Mouse (Mus musculus) limb, embryonic 10.5 days (tissue): ENCODE data around the gene Cib1. TPM values are rescaled to one million over a fixed set of nuclear protein-coding genes. Genes with fewer than 3 reads are reported as not detected.

Experiments used
- DNase-seq: peaks from one replicate; pipeline ENCODE4 v3.0.0-alpha.2; 2017; ENCODE audit warnings: low spot score
- H3K27ac ChIP-seq: fragments of 300-500 bp; sonication (generic); 2 replicates; pipeline ENCODE4 v1.5.1; 2016; ENCODE audit warnings: mild to moderate bottlenecking
- H3K27me3 ChIP-seq: fragments of 300-500 bp; sonication (generic); 2 replicates; pipeline ENCODE4 v1.6.1; 2016; ENCODE audit warnings: low read depth, mild to moderate bottlenecking; ENCODE audit not compliant: poor library complexity, severe bottlenecking
- H3K36me3 ChIP-seq: fragments of 300-500 bp; sonication (generic); 2 replicates; pipeline ENCODE4 v1.6.1; 2016; ENCODE audit warnings: mild to moderate bottlenecking, moderate library complexity
- H3K4me1 ChIP-seq: fragments of 300-500 bp; sonication (generic); 2 replicates; pipeline ENCODE4 v1.6.1; 2016
- H3K4me3 ChIP-seq: fragments of 300-500 bp; sonication (generic); 2 replicates; pipeline ENCODE4 v1.5.1; 2016; ENCODE audit warnings: mild to moderate bottlenecking, moderate library complexity
- H3K9me3 ChIP-seq: fragments of 300-500 bp; sonication (generic); replicated peaks from 2 replicates; pipeline ENCODE4 v1.6.1; 2016; ENCODE audit warnings: mild to moderate bottlenecking
- WGBS: fragments of 180-500 bp; shearing (Covaris S2); methylation state at CpG from one replicate; pipeline ENCODE4 v1.1.7; 2016; 5-methylcytosine and 5-hydroxymethylcytosine counted together
- polyA plus RNA-seq: library from polyadenylated mRNA; unstranded; fragments of >200 nt; fragmentation: Nextera tagmentation; extraction: Ambion mirVana; gene quantifications from 2 replicates; pipeline ENCODE4 v1.2.1, GENCODE M21; 2016

Cib1 gene
- polyA plus RNA-seq, 1 experiment from 2014 or later: 68.6 TPM

DNA sequence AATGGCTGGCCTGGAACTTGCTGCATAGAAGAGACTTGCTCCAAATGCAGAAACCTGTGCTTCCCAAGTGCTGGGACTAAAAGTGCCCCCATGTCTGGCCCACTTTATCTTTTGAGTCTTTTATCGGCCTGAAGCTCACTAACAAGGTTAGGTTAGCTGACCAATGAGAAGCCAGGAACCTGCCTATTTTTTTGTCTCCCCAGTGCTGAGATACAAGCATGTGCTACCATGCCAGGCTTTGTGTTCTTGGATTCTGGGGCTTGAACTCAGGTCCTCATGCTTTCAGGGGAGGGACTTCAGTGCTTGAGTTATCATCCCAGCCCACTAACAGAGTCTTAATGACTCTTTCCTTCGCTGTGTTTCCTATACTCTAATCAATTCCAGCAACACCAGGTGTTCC, 25.1 kb upstream of the Cib1 start:
- Histone ChIP-seq H3K27me3 (0 out of 2 replicates have a peak, but pooled peaks cover 3% of the 10 kb centered on the region), H3K36me3 (no peaks in the 10 kb centered on the region), H3K9me3 (no peaks in the 10 kb centered on the region), H3K27ac (no peak overlapping the region), H3K4me1 (peaks cover 18% of the 10 kb centered on the region), H3K4me3 (no peak overlapping the region)
- WGBS: 55% methylated on average over 2 of the region's 2 CpGs
- no peak for DNase-seq

DNA sequence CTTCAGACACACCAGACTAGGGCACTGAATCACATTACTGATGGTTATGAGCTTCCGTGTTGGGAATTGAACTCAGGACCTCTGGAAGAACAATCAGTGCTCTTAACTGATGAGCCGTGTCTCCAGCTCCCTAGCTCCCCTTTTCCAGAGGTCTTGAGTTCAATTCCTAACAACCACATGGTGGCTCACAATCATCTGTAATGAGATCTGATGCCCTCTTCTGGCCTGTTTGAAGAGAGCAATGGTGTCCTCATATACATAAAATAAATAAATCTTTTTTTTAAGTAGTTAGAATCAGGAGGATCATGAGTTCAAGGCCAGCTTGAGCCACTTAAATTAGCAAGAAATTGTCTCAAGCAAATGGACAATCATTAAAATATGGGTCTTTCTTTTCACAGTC, 23.4 kb upstream of the Cib1 start:
- Histone ChIP-seq H3K27ac (no peak overlapping the region), H3K4me3 (no peak overlapping the region), H3K9me3 (no peaks in the 10 kb centered on the region), H3K27me3 (0 out of 2 replicates have a peak, but pooled peaks cover 3% of the 10 kb centered on the region), H3K4me1 (peaks cover 9% of the 10 kb centered on the region), H3K36me3 (no peaks in the 10 kb centered on the region)
- DNase-seq: no peak
- 82% methylated on average over 2 of the region's 2 CpGs for WGBS

DNA sequence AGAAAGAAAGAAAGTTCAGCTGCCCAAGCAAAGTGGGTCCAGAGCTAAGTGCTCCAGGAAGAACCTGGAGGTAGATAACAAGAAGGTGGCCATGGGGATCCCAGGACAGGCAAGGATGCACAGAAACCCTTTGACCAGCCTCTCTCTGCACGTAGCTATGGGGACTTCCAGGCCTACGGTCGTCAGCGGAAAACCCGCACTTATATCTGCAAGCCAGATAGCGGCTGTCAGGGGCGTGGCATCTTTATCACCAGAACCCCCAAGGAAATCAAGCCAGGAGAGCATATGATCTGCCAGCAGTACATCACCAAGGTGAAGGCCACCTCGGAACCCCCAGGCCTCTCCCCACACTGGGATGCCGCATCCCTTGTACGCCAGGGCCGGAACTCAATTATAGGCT, 20.3 kb upstream of the Cib1 start:
- 88% methylated on average over 11 of the region's 11 CpGs for WGBS
- H3K9me3 ChIP-seq: no peaks in the 10 kb centered on the region

DNA sequence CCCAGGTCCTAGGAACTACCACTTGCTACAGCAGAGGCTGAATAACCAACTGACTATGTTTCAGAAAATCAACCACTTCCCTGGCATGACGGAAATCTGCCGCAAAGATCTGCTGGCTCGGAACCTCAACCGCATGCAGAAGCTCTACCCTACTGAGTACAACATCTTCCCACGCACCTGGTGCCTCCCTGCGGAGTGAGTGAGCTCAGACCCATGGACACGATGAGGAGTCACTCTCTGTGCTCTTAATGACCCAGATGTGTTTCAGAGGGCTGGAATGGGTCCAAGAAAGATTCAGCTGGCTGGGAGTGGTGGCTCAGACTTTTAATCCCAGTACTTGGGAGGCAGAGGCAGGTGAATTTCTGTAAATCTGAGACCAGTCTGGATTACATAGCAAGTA, 19.8 kb upstream of the Cib1 start:
- 81% methylated on average over 7 of the region's 7 CpGs for WGBS
- no peak for DNase-seq
- H3K27ac ChIP-seq: no peak overlapping the region
- H3K27me3 ChIP-seq: 0 out of 2 replicates have a peak, but pooled peaks cover 3% of the 10 kb centered on the region
- H3K36me3 ChIP-seq: no peaks in the 10 kb centered on the region
- no peaks in the 10 kb centered on the region for H3K9me3 ChIP-seq
- H3K4me1 ChIP-seq: 0 out of 2 replicates have a peak, but pooled peaks cover 2% of the 10 kb centered on the region
- H3K4me3 ChIP-seq: no peak overlapping the region

More for the DNA sequence above, 20.3 kb upstream of the Cib1 start:
- Histone ChIP-seq H3K4me1 (0 out of 2 replicates have a peak, but pooled peaks cover 2% of the 10 kb centered on the region), H3K27me3 (0 out of 2 replicates have a peak, but pooled peaks cover 3% of the 10 kb centered on the region), H3K4me3 (no peak overlapping the region), H3K36me3 (no peaks in the 10 kb centered on the region), H3K27ac (no peak overlapping the region)
- no peak for DNase-seq

DNA sequence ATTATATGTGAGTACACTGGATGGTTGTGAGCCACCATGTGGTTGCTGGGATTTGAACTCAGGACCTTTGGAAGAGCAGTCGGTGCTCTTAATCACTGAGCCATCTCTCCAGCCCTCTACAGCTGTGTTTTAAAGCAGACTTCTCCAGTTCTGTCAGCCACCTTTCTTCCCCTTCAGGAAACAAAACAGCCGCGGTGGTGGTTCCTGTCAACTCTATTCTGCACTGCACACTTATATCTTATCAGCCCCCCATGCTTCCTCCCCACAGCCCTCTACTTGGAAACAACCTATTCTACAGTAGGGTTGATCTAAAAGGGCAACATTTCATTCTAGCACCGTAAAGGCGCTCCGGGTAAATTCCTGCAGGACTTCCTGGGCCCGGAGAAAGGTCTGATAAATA, 14.2 kb upstream of the Cib1 start:
- H3K9me3 ChIP-seq: no peaks in the 10 kb centered on the region
- no peak for DNase-seq
- peak overlapping the region; percentile 57 for H3K4me3 ChIP-seq
- 64% methylated on average over 7 of the region's 7 CpGs for WGBS
- no peaks in the 10 kb centered on the region for H3K27me3 ChIP-seq
- peak overlapping the region; percentile 86 for H3K27ac ChIP-seq
- H3K36me3 ChIP-seq: peaks cover 1% of the 10 kb centered on the region; the same call in 1 of the 2 replicates
- H3K4me1 ChIP-seq: 0 out of 2 replicates have a peak, but pooled peaks cover 2% of the 10 kb centered on the region

DNA sequence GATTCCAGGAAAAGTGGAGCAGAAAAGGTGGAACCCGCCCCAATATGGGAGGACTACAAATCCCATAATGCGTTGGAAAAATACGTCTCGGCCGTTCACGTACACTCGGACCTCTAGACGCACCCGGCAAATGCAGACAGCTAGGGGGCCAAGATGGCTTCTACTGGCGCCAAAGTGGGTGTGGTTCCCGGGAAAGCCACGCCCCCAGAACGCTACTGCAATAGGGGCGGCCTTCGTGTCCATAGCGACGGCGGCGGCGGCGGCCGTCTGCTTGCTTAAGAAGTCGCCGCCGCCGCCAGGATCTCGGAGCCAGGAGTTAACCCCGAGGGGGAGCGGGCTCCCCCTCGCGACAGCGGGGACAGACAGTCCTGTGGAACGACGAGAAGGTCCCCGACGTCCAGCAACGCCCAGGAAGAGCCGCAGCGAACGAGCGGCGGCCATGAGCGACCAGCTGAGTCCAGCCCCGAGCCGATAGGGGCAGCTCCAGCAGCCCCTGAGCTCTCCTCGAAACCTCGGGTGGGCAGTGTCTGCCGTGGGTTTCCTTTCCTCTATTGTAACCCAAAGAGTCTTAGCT, 13.6 kb upstream of the Cib1 start, which contains the start of gene Ttll13:
Gene Ttll13 (plus strand): TSS at position 229 of the 574 bp plus-strand sequence.
- WGBS: under 1% methylated on average over 48 of the region's 48 CpGs
- peak; percentile 96 for DNase-seq
- peak within 1 kb of the TSS; percentile 57 for H3K4me3 ChIP-seq
- peak within 1 kb of the TSS; percentile 86 for H3K27ac ChIP-seq
- no peaks in the 10 kb centered on the region for H3K27me3 ChIP-seq
- H3K4me1 ChIP-seq: 0 out of 2 replicates have a peak, but pooled peaks cover 2% of the 10 kb centered on the region
- peaks cover 5% of the 10 kb centered on the region; the same call in 1 of the 2 replicates for H3K36me3 ChIP-seq
- H3K9me3 ChIP-seq: no peaks in the 10 kb centered on the region

DNA sequence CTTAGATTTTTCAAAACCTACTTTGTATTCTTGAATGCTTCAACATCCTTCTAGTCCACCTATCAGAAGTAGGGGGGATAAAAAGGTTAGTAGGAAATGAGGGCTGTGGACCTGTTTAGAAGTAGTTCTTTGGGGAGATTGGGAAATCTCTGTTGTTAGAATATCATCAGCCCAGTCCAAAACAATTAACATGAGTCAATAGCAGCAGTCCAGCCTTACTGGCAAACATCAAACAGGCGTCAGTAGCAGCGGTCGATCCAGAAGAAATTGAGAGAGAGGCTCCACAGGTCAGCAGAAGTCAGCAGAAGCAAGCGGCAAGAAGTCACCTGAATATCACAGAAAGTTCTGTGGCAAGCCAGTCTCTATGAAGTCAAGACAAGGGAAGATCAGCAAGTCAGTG, 12.2 kb upstream of the Cib1 start:
- DNase-seq: no peak
- Histone ChIP-seq H3K4me1 (no peaks in the 10 kb centered on the region), H3K36me3 (peaks cover 18% of the 10 kb centered on the region), H3K9me3 (no peaks in the 10 kb centered on the region), H3K27me3 (no peaks in the 10 kb centered on the region), H3K27ac (no peak overlapping the region), H3K4me3 (no peak overlapping the region)
- WGBS: 90% methylated on average over 4 of the region's 4 CpGs

DNA sequence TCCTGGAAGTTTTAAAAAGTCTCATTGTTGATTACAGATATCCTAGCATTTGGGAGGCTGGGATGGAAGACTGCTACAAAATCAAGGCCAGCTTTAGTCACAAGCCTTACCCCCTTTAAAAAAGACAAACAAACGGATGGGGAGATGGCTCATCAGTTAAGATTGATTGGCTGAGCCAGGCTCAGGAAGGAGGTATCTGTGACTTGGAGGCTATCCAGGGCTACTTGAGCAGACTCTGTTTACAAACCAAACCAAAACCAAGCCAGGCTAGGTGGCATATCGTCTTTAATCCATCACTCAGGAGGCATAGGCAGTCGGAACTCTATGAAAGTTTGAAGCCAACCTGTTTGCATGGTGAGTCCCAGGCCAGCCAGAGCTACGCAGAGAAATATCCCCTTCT, 9.0 kb upstream of the Cib1 start:
- no peaks in the 10 kb centered on the region for H3K27me3 ChIP-seq
- H3K4me1 ChIP-seq: no peaks in the 10 kb centered on the region
- H3K27ac ChIP-seq: no peak overlapping the region
- peaks cover 38% of the 10 kb centered on the region for H3K36me3 ChIP-seq
- H3K4me3 ChIP-seq: no peak overlapping the region
- no peaks in the 10 kb centered on the region for H3K9me3 ChIP-seq
- 81% methylated on average over 4 of the region's 4 CpGs for WGBS
- no peak for DNase-seq

DNA sequence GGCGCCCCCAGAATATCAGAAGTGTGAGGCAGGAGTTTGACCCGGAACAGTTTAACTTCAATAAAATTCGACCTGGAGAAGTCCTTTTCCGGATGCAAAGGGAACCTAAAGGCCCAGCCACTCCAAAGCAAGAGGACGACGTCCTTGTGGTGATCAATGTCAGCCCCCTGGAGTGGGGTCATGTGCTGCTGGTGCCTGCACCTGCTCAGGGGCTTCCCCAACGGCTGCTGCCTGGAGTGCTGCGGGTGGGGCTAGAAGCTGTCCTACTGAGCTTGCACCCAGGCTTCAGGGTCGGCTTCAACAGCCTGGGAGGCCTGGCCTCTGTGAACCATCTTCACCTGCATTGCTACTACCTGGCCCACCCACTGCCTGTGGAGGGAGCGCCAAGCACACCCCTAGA, 5.9 kb upstream of the Cib1 start:
- H3K4me1 ChIP-seq: peaks cover 5% of the 10 kb centered on the region
- peaks cover 38% of the 10 kb centered on the region for H3K36me3 ChIP-seq
- no peak overlapping the region for H3K27ac ChIP-seq
- DNase-seq: no peak
- H3K4me3 ChIP-seq: no peak overlapping the region
- 93% methylated on average over 10 of the region's 10 CpGs for WGBS
- no peaks in the 10 kb centered on the region for H3K9me3 ChIP-seq
- no peaks in the 10 kb centered on the region for H3K27me3 ChIP-seq

DNA sequence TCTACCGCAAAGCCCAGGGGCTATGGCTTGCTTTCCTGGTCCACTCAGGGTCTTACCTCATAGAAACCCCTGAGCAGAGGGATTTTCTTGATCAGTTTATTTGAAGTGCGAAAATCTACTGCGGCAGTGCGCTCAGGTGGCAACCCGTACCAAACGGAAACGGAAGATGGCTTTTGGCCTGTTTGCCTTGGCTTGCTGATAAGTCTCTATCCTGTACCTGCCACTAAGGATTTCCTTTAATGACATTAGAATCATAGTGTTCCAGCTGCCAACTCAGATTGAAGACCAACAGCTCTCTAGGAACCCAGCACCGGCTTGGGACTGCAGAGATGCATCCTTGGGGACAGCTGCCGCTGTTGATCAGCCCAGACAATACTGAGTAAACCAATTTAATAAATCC, 1.2 kb upstream of the Cib1 start:
- 82% methylated on average over 9 of the region's 9 CpGs for WGBS
- DNase-seq: no peak
- no peak overlapping the region for H3K27ac ChIP-seq
- peak overlapping the region; percentile 70; the same call in 1 of the 2 replicates for H3K4me3 ChIP-seq
- peaks cover 16% of the 10 kb centered on the region; the same call in 1 of the 2 replicates for H3K27me3 ChIP-seq
- H3K4me1 ChIP-seq: peaks cover 20% of the 10 kb centered on the region
- H3K9me3 ChIP-seq: no peaks in the 10 kb centered on the region
- H3K36me3 ChIP-seq: peaks cover 10% of the 10 kb centered on the region

DNA sequence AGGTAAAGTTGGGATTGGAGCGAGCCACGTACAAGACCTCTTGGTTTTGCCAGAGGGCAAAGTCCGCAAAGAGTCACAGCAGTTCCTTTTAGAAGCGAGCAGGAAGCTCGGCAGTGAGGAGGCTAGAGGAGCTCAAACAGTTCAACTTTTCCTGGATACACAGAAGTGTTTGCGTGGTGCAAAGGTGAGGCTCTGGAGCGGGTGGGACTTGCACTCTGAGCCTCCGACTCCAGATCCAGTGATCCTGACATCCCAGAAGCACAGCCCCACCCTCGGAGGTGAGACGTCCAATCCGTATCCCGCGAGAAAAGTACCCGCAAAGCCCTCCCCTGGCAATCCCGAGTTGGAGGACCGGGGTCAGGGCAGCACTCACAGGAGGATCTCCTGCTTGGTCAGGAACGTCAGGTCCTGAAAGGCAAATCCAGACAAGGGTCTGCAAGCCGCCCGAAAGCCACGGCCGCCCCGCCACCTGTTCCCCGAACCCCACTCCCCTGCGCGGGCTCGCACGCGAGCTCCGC, 583 bp downstream of the Cib1 start:
- Histone ChIP-seq H3K4me1 (peaks cover 20% of the 10 kb centered on the region), H3K4me3 (peak overlapping the region; percentile 70), H3K27ac (peak overlapping the region; percentile 79), H3K36me3 (peaks cover 15% of the 10 kb centered on the region), H3K9me3 (no peaks in the 10 kb centered on the region), H3K27me3 (peaks cover 16% of the 10 kb centered on the region; the same call in 1 of the 2 replicates)
- 1% methylated on average over 29 of the region's 29 CpGs for WGBS
- no peak for DNase-seq

DNA sequence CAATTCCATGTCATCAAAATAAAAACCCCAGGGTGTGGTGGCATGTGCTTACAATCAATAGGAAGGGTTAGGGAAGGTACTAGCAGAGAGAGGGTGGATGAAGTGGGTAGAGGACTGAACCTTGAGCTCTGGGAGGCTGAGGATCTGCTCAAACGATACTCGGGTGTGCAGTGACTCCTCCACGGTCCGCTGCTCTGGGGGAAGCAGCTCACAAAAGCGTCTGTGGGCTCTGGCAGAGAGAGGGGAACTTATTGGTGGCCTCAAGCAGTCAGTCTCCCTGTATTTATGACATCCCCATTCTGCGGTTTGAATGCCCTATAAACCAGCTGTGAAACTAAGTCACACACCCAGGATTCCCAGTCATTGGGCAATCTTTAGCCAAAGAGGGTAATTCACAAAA, 2.4 kb downstream of the Cib1 start:
- peaks cover 16% of the 10 kb centered on the region; the same call in 1 of the 2 replicates for H3K27me3 ChIP-seq
- no peak overlapping the region for H3K4me3 ChIP-seq
- H3K36me3 ChIP-seq: peaks cover 27% of the 10 kb centered on the region
- no peak overlapping the region for H3K27ac ChIP-seq
- WGBS: 69% methylated on average over 6 of the region's 6 CpGs
- no peaks in the 10 kb centered on the region for H3K9me3 ChIP-seq
- H3K4me1 ChIP-seq: peaks cover 20% of the 10 kb centered on the region
- DNase-seq: no peak

DNA sequence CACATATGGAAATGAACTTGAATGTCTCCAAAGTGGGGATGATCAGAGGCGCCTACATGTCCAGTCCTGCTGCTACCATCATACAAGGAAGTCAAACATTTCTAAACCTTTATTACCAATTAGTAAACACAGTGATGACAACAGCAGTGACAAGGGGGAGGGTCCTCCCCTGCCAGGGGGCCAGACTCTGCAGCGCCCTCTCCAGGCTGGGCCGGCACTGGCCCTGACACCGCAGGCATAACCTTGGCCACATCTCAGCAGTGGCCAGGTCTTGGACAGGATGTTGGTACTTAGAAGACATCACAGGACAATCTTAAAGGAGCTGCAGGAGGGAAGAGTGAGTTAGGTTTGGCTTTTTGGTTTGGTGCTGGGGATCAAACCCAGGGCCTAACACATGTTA, 5.5 kb downstream of the Cib1 start:
- Histone ChIP-seq H3K27me3 (peaks cover 16% of the 10 kb centered on the region; the same call in 1 of the 2 replicates), H3K4me1 (peaks cover 7% of the 10 kb centered on the region), H3K9me3 (no peaks in the 10 kb centered on the region), H3K36me3 (peaks cover 55% of the 10 kb centered on the region), H3K27ac (no peak overlapping the region), H3K4me3 (no peak overlapping the region)
- 94% methylated on average over 4 of the region's 4 CpGs for WGBS
- no peak for DNase-seq
